Mouse (Mus musculus): Measurements from ENCODE around the gene Ush2a.

DNA sequence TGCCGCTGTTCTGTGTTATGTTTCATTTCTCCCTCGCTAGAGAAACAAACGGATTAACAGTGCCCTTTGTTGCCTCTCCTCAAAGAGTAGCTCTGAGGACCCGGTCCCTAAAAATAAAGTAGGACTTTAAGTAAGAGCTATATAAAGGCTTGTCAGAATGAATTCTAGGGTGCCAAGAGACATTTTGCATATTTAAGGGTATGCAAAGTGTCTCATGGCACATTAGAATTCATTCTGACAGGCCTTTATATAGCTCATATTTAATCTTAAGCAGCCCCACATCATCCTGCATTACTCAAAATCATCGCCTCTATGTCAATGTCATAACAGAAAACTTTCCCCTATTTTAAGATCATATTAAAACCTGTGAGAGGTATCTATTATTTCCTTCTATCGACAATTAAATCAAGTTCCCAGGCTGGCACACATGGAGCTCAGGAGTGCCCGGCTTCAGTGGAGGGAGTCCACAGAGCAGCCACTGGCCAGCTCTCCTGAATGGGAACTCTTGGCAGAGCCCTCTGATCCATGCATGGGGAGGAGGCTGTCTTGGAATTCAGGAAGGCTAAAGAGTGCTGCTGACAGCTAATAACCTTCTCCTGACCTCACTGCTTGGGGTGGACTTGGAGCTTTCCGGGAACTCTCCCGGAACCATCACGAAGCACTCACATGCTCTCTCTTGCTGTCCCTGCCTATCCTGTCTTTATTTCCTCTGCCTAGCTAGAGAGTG is 46.8 kb upstream of the Ush2a start:
- no peak for TF ChIP-seq CTCF (IDR thresholded peaks at IDR 0.05; ENCODE audit: low read depth, low read length)
- no peak for TF ChIP-seq POLR2A (IDR thresholded peaks at IDR 0.05; ENCODE audit: extremely low read depth, insufficient read depth, low read length)
